Mouse (Mus musculus) liver, embryonic 14.5 days (tissue): ENCODE data around the gene Popdc3. TPM values are rescaled to one million over a fixed set of nuclear protein-coding genes. Genes with fewer than 3 reads are reported as not detected.

Experiments used
- ATAC-seq: fragments of 200-750 bp; cut with Nextera tagmentation; 2 replicates; pipeline ENCODE4 v1.8.0; 2017; ENCODE audit warnings: moderate number of reproducible peaks, mild to moderate bottlenecking, moderate library complexity; ENCODE audit not compliant: insufficient read depth
- DNase-seq, 3 experiments: peaks; one replicate each; pipeline ENCODE4 v3.0.0-alpha.2; 2012 to 2013; ENCODE audit warnings: low read depth in 3 of 3, low spot score in 3 of 3
- H3K27ac ChIP-seq: fragments of 300-500 bp; sonication (generic); 2 replicates; pipeline ENCODE4 v1.5.1; 2014; ENCODE audit warnings: moderate library complexity, mild to moderate bottlenecking, control low read depth, inconsistent platforms
- H3K27me3 ChIP-seq: fragments of 300-500 bp; sonication (generic); 2 replicates; pipeline ENCODE4 v1.6.1; 2014; ENCODE audit warnings: mild to moderate bottlenecking, low read length, moderate library complexity; ENCODE audit not compliant: control insufficient read depth, insufficient read depth
- H3K36me3 ChIP-seq: fragments of 300-500 bp; sonication (generic); replicated peaks from 2 replicates; pipeline ENCODE4 v1.6.1; 2014; ENCODE audit warnings: low read depth; ENCODE audit not compliant: control insufficient read depth, insufficient read depth
- H3K4me1 ChIP-seq, 2 experiments: fragments of 200-500 bp in 1 of 2; fragments of 300-500 bp in 1 of 2; sonication (generic) in 1 of 2; replicated peaks; 2 replicates each; pipeline ENCODE4 v1.6.1; 2012 to 2014; ENCODE audit warnings: antibody characterized with exemption in 1 of 2, inconsistent platforms in 1 of 2, low read length in 1 of 2; ENCODE audit not compliant: control insufficient read depth in 2 of 2, insufficient read depth in 2 of 2
- H3K4me2 ChIP-seq: fragments of 300-500 bp; sonication (generic); 2 replicates; pipeline ENCODE4 v1.6.1; 2014; ENCODE audit warnings: low read depth, mild to moderate bottlenecking, control low read depth, moderate library complexity
- H3K4me3 ChIP-seq, 2 experiments: fragments of 200-500 bp in 1 of 2; fragments of 300-500 bp in 1 of 2; sonication (generic) in 1 of 2; 2 replicates each; pipeline ENCODE4 v1.5.1; 2012 to 2014; ENCODE audit warnings: low read depth in 2 of 2, low read length in 2 of 2, mild to moderate bottlenecking in 2 of 2, control low read depth in 1 of 2, inconsistent platforms in 1 of 2, moderate library complexity in 1 of 2; ENCODE audit not compliant: insufficient read depth in 1 of 2
- H3K9ac ChIP-seq: fragments of 300-500 bp; sonication (generic); replicated peaks from 2 replicates; pipeline ENCODE4 v1.6.1; 2014; ENCODE audit warnings: mild to moderate bottlenecking, control low read depth, moderate library complexity
- H3K9me3 ChIP-seq: fragments of 300-500 bp; sonication (generic); 2 replicates; pipeline ENCODE4 v1.6.1; 2016; ENCODE audit warnings: low read length, mixed read lengths; ENCODE audit not compliant: control insufficient read depth
- CTCF ChIP-seq: IDR thresholded peaks from 2 replicates; pipeline ENCODE4 v1.5.1; 2016; ENCODE audit warnings: antibody characterized with exemption, low read depth, control low read depth
- EP300 ChIP-seq: IDR thresholded peaks from 2 replicates; pipeline ENCODE4 v1.6.1; 2016; ENCODE audit warnings: antibody characterized with exemption, low read depth
- WGBS: fragments of 180-500 bp; shearing (Covaris S2); extraction: QIAGEN DNeasy Blood & Tissue Kit; methylation state at CpG from one replicate; pipeline ENCODE4 v1.1.7; 2014; ENCODE audit not compliant: insufficient replicate concordance; 5-methylcytosine and 5-hydroxymethylcytosine counted together
- polyA plus RNA-seq, 2 experiments: library from polyadenylated mRNA; depleted of rRNA in 1 of 2; stranded (reverse) in 1 of 2; unstranded in 1 of 2; fragments of >200 nt; fragmentation: Nextera tagmentation in 1 of 2; extraction: Ambion mirVana in 1 of 2; gene quantifications; 2 replicates each; pipeline versions ENCODE4 v1.2.1 to v1.2.3; 2012 to 2014

The Popdc3 gene
- polyA plus RNA-seq, 2 experiments: 0.03 TPM; not detected in 1

DNA sequence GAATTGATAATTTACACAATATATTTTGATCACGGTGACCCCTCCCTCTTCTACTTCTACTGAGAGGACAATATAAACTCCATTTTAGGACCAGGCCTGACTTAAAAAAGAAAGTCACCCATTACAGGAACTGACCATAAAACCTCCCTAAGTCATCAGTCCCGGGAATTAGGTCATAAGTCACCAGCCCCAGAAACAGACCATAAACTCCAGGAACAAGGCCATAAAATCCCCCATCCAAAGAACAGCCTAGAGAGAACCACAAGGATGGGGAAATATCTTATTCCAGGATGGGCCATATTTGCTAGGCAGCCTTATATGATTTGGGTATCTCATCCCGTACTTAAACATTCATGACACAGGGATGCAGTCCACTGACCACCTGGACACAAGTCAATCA lies 3.6 kb upstream of the Popdc3 start:
- no peaks in the 10 kb centered on the region for H3K4me1 ChIP-seq
- no peak for TF ChIP-seq EP300
- TF ChIP-seq CTCF: no peak
- no peak overlapping the region for H3K4me3 ChIP-seq
- H3K4me2 ChIP-seq: no peak overlapping the region
- H3K9ac ChIP-seq: no peak overlapping the region
- DNase-seq (no peak), ATAC-seq (no peak)
- no peaks in the 10 kb centered on the region for H3K9me3 ChIP-seq
- no peaks in the 10 kb centered on the region for H3K36me3 ChIP-seq
- H3K27ac ChIP-seq: no peak overlapping the region
- H3K27me3 ChIP-seq: no peaks in the 10 kb centered on the region
- WGBS: 61% methylated on average over 3 of the region's 3 CpGs

DNA sequence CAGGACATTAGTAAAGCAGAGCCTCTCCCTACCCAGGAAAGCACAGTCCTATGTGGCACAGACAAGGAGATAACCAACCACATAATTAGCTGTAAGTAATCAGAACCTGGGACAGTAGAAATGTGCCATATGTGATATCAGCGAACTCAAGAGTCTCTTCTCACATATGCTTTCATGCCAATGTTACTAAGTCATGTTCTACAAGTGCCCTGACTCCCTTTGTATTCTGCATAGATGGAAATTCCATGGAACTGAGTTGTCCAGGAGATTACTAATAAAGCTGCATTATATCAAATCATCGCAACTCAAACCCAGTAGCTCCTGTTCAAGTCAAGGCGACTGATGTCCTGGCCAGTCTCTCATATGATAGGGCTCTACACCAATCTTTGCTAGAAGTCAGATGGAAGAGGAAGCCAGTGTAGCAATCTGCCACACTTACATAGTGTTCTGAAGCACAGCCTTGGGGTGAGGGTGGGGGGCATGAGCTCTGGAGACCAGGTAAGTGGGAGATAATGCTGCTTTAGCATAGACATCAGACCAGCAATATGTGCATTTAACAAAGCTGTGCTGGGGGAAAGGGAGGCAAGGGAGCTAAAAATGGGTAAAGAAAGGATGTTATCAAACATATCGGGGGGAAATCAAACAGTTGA lies 2.9 kb downstream of the Popdc3 start:
- no peak overlapping the region for H3K4me3 ChIP-seq
- no peak for ATAC-seq

GRCm38 (mm10) chr10:45181344-45181743 lies 3.4 kb downstream of the Popdc3 start:
- TF ChIP-seq CTCF: no peak
- no peak for TF ChIP-seq EP300
- Histone ChIP-seq H3K9ac (no peak overlapping the region), H3K27ac (no peak overlapping the region), H3K27me3 (no peaks in the 10 kb centered on the region), H3K36me3 (no peaks in the 10 kb centered on the region), H3K4me1 (no peaks in the 10 kb centered on the region), H3K4me3 (no peak overlapping the region), H3K9me3 (no peaks in the 10 kb centered on the region), H3K4me2 (no peak overlapping the region)
- 73% methylated on average over 3 of the region's 3 CpGs for WGBS
- no peak for DNase-seq
- ATAC-seq: no peak

More for the DNA sequence above, 2.9 kb downstream of the Popdc3 start:
- Histone ChIP-seq H3K27ac (no peak overlapping the region), H3K4me1 (no peaks in the 10 kb centered on the region), H3K9me3 (no peaks in the 10 kb centered on the region), H3K4me2 (no peak overlapping the region), H3K9ac (no peak overlapping the region), H3K36me3 (no peaks in the 10 kb centered on the region), H3K27me3 (no peaks in the 10 kb centered on the region)
- no peak for DNase-seq
- 67% methylated on average over 4 of the region's 4 CpGs for WGBS
- TF ChIP-seq EP300 (no peak), CTCF (no peak)

DNA sequence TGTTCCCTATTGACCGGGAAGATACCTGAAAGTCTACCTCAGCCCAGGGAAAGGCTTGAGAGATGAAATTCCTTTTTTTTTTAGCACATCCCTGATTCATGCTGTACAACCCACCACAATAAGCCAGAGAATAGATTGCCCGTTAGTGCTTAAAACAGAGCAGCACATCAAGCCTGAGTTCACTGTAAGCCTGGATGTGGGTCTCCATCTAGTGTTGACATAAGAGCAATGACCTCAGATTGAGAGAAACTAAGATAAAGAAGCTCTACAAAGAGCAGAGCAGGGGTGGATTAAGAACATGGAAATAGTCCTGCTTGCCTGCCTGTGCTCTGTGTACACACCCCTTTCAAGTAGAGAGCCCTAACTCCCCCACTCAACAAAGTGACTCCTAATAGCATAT lies 7.6 kb downstream of the Popdc3 start:
- Histone ChIP-seq H3K27me3 (no peaks in the 10 kb centered on the region), H3K4me3 (no peak overlapping the region), H3K4me2 (no peak overlapping the region), H3K4me1 (no peaks in the 10 kb centered on the region), H3K9me3 (no peaks in the 10 kb centered on the region), H3K27ac (no peak overlapping the region), H3K9ac (no peak overlapping the region), H3K36me3 (no peaks in the 10 kb centered on the region)
- DNase-seq (no peak), ATAC-seq (no peak)
- 69% methylated on average over 2 of the region's 2 CpGs for WGBS
- TF ChIP-seq EP300: no peak
- no peak for TF ChIP-seq CTCF

DNA sequence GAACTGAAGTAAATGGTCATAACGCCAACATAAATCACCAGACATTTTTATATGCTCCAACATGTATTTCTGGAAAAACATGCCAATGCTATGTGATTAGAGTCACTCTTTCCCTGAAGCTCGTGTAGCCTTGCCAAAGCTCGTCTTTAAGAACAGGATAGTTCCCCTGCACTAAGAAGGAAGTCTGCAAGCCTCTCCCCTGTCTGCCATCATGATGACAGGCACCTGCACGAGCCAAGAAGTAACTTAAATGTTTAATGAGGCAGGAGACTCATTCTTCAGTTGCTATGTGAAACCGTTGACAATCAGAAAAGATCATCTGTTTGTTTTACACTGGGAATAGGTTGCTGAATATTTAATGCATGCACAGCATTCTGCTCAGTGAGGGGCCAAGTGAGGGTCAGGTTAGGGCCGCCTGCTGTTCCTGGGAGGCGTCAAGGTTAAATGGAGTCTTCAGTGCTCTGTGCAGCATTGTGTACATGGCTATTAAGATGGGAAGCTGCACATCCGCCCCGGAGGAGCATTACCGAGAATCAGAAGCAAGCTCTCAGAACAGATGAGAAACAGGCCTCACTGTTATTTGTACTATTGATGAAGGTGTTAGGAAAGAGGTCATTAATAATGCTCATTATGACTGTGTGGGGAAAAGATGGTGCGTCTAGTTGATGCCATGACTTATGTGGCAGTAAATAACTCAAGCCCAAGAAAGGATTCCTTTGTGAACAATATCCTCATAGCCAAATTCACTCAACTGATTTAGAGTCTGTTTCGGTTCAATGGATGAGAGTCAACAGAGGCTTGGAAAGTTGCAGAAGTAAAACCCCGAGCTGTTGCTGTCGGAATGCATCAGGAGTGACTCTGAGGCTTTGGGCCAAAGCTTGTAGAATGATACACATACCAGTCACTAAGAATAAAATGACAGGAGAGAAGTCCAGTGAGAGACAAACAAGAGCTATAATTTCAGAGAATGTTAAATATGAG lies 15.7 kb downstream of the Popdc3 start:
- ATAC-seq (no peak), DNase-seq (no peak)
- H3K9ac ChIP-seq: no peak overlapping the region
- no peak overlapping the region for H3K4me3 ChIP-seq
- H3K9me3 ChIP-seq: no peaks in the 10 kb centered on the region
- H3K27ac ChIP-seq: no peak overlapping the region
- H3K27me3 ChIP-seq: no peaks in the 10 kb centered on the region
- no peaks in the 10 kb centered on the region for H3K4me1 ChIP-seq
- no peaks in the 10 kb centered on the region for H3K36me3 ChIP-seq
- 62% methylated on average over 14 of the region's 14 CpGs for WGBS
- TF ChIP-seq EP300 (no peak), CTCF (no peak)
- no peak overlapping the region for H3K4me2 ChIP-seq
